Mouse (Mus musculus) myocyte (in vitro differentiated cells): ENCODE data around the gene Tstd1.

ENCODE experiments used
- CEBPB ChIP-seq: IDR thresholded peaks from 2 replicates; pipeline ENCODE4 v1.6.1; 2011; ENCODE audit warnings: mild to moderate bottlenecking, moderate library complexity; ENCODE audit not compliant: poor library complexity, insufficient read depth, severe bottlenecking
- E2F4 ChIP-seq: IDR thresholded peaks from one replicate; pipeline ENCODE4 v1.6.1; 2011; ENCODE audit warnings: mild to moderate bottlenecking, control low read depth, moderate library complexity; ENCODE audit not compliant: insufficient read depth
- MAX ChIP-seq: IDR thresholded peaks from one replicate; pipeline ENCODE4 v1.6.1; 2011; ENCODE audit warnings: low read depth, mild to moderate bottlenecking, control low read depth
- MYOD1 ChIP-seq, 3 experiments: IDR thresholded peaks; one replicate each; pipeline ENCODE4 v1.6.1; 2011; ENCODE audit warnings: control low read depth in 2 of 3, low read depth in 2 of 3, mild to moderate bottlenecking in 2 of 3, moderate library complexity in 1 of 3; ENCODE audit not compliant: insufficient read length in 2 of 3, control insufficient read depth in 1 of 3
- MYOG ChIP-seq, 3 experiments: IDR thresholded peaks; one replicate each; pipeline ENCODE4 v1.6.1; 2011; ENCODE audit warnings: control low read depth in 2 of 3, low read depth in 2 of 3, mild to moderate bottlenecking in 2 of 3; ENCODE audit not compliant: insufficient read length in 2 of 3, control insufficient read depth in 1 of 3, insufficient read depth in 1 of 3
- POLR2A ChIP-seq: IDR thresholded peaks from one replicate; pipeline ENCODE4 v1.6.1; 2011; ENCODE audit warnings: low read depth, mild to moderate bottlenecking, control low read depth, moderate library complexity; ENCODE audit not compliant: insufficient read length
- POLR2AphosphoS2 ChIP-seq: IDR thresholded peaks from one replicate; pipeline ENCODE4 v1.6.1; 2011; ENCODE audit warnings: low read depth, control low read depth; ENCODE audit not compliant: insufficient read length
- SRF ChIP-seq: IDR thresholded peaks from one replicate; pipeline ENCODE4 v1.6.1; 2011; ENCODE audit warnings: low read depth; ENCODE audit not compliant: control insufficient read depth, insufficient read length
- TCF12 ChIP-seq: IDR thresholded peaks from one replicate; pipeline ENCODE4 v1.6.1; 2011; ENCODE audit warnings: mild to moderate bottlenecking, control low read depth; ENCODE audit not compliant: poor library complexity, insufficient read depth, severe bottlenecking
- TCF3 ChIP-seq: IDR thresholded peaks from one replicate; pipeline ENCODE4 v1.6.1; 2011; ENCODE audit warnings: low read depth, control low read depth; ENCODE audit not compliant: insufficient read length
- USF1 ChIP-seq: IDR thresholded peaks from one replicate; pipeline ENCODE4 v1.6.1; 2011; ENCODE audit warnings: low read depth, mild to moderate bottlenecking, control low read depth, moderate library complexity

- no peak for TF ChIP-seq E2F4
- no peak for TF ChIP-seq POLR2A
- no peak for TF ChIP-seq USF1
- TF ChIP-seq MYOG (IDR thresholded peaks at IDR 0.05; ENCODE audit: control insufficient read depth in 1 of 3, insufficient read depth in 1 of 3, insufficient read length in 2 of 3, low read depth in 2 of 3), result no peak
- TF ChIP-seq SRF, result no peak
- TF ChIP-seq MYOD1 (IDR thresholded peaks at IDR 0.05; ENCODE audit: control insufficient read depth in 1 of 3, insufficient read length in 2 of 3, low read depth in 2 of 3), result no peak
- TF ChIP-seq MAX, result no peak
- no peak for TF ChIP-seq CEBPB
- no peak for TF ChIP-seq TCF12
- no peak for TF ChIP-seq POLR2AphosphoS2
- no peak for TF ChIP-seq TCF3
These were observed 17.3 kb downstream of the Tstd1 start for GRCm38 (mm10) chr1:171435974-171436373.
